Comparison of ENCODE assay signal across 18 mouse cellular contexts in genomic region chr17:11162770-11163169, GRCm38 (mm10).
"Had no signal": no experiment of that assay in that cellular context is flagged by ENCODE, and none has a peak within 500 bp of the region (broad histone marks: within the 10 kb centered on the region; RNA-seq: fewer than 3 reads in every experiment).

No protein-coding gene starts in this region.

- H3K27me3 ChIP-seq: midbrain, embryonic 12.5 days; neural tube, embryonic 13.5 days; neural tube, embryonic 15.5 days had no signal

- H3K4me2 ChIP-seq: lung, embryonic 14.5 days; midbrain, embryonic 12.5 days; neural tube, embryonic 13.5 days; neural tube, embryonic 15.5 days had no signal

- H3K36me3 ChIP-seq: midbrain, embryonic 10.5 days; midbrain, embryonic 12.5 days; neural tube, embryonic 13.5 days; neural tube, embryonic 15.5 days had no signal

- H3K27ac ChIP-seq: midbrain, embryonic 10.5 days; midbrain, embryonic 12.5 days; neural tube, embryonic 13.5 days; neural tube, embryonic 15.5 days had no signal

- DNase-seq: lung, embryonic 14.5 days; lung, postnatal 10 days; lung, postnatal 4 days; midbrain, embryonic 14.5 days; retina, postnatal 1 day; right cerebral cortex, adult 18-20 months; right cerebral cortex, postnatal 25 days; right cerebral cortex, postnatal 4 days; spleen, adult 18-20 months; thymus, adult 18-20 months; thymus, postnatal 14 days; thymus, postnatal 36 days had no signal

- ATAC-seq: midbrain, embryonic 16.5 days had no signal

- H3K4me3 ChIP-seq: midbrain, embryonic 10.5 days; midbrain, embryonic 12.5 days; myocyte; neural tube, embryonic 13.5 days; neural tube, embryonic 15.5 days had no signal

- H3K9ac ChIP-seq: lung, embryonic 14.5 days; midbrain, embryonic 12.5 days; neural tube, embryonic 13.5 days; neural tube, embryonic 15.5 days had no signal

- H3K9me3 ChIP-seq: midbrain, embryonic 10.5 days; midbrain, embryonic 12.5 days; neural tube, embryonic 13.5 days; neural tube, embryonic 15.5 days had no signal

- H3K4me1 ChIP-seq: midbrain, embryonic 10.5 days; midbrain, embryonic 12.5 days; neural tube, embryonic 15.5 days had no signal
